Mouse (Mus musculus): ENCODE measurements around the gene Evi5l.

The Evi5l gene

DNA sequence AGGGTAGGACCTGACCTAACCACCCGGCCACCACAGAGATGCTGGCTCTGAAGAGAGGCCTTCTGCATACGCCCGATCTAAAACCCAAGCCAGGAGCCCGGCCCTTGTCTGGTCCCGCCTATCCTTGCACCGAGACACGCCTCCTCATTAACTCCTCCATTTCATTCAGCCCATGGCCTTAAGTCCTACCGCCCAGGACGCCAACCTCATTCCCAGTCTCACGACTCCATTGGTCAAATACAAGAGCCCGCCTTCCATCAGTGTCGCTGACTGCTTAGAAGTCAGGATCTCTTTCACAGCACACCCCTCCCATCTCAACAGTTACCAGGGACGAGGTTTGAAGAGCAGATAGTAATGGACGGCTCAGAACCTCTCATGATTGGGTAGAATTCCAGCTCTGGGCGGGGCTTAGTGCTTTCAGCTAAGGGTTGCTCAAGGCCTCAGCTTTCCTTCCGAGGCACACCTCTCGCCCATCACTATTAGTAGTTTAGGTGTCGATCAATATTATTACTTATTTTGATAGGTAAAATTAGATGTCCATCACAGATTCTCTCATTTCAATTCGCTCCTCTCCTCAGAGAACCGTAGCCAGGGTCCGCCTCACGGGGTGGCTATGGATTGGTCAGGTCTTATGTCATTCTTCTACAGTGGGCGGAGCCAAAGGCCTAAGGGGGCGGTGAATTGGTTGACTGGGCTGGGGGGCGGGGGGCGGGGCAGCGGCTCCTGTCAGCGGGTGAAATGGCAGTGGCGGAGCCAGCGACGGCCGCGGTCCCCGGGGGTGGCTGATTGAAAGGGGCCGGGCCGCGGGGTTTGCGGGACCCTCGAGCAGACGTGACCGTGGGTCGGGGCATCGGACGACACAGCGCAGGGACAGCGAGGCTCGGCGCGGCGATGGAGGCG lies at the start of gene Evi5l:
Gene Evi5l, plus strand, starts transcription at position 716 of the 900 bp plus-strand sequence.
- peak; percentile 100 for DNase-seq (ENCODE audit: low spot score)

GRCm38 (mm10) chr8:4133798-4134197 lies 32.6 kb upstream of the Evi5l start, which contains the start of gene Cd209g:
Gene Cd209g, plus strand, starts transcription at chr8:4134098.
- no peak for DNase-seq (ENCODE audit: low spot score)

- DNase-seq (ENCODE audit: low spot score), result peak; percentile 92
Observed at GRCm38 (mm10) chr8:4139660-4140646, 26.4 kb upstream of the Evi5l start.

DNA sequence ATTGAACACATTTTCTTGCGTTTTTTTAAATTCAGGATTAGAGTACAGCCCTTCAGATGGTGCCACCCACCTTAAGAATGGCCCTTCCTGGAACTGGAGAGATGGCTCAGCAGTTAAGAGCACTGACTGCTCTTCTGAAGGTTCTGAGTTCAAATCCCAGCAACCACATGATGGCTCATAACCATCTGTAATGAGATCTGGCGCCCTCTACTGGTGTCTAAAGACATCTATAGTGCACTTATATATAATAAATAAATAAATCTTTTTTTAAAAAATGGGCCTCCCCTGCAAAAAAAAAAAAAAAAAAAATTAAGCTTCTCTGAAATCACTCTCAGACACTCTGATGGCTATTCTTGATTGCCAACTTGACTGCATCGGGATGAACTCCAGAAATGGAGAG lies 24.6 kb upstream of the Evi5l start:
- no peak for DNase-seq (ENCODE audit: low spot score)

GRCm38 (mm10) chr8:4147272-4147671 lies 19.1 kb upstream of the Evi5l start:
- DNase-seq (ENCODE audit: low spot score), result no peak

- no peak for DNase-seq (ENCODE audit: low spot score)
Observed at GRCm38 (mm10) chr8:4154878-4155277, 11.5 kb upstream of the Evi5l start.

DNA sequence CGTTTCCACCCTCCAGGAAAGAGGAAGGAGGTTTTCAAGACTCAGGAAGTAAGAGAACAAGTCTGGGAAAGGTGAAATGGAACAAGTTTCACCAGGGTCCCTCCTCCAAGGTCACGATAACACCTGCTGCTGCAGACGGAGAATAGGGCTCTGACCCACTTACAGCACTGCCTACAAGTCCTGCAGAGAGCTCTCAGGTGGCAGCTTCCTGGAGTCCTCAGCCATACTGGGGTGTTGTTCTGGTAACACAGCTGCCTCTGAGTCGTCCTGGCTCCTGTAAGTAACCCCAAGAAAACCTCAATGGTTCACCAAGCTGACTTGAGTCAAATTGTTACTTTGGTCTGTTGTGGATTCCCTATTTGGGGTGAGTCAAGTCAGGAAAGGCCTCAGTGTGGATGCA lies 3.6 kb upstream of the Evi5l start:
- no peak for DNase-seq (ENCODE audit: low spot score)

- peak; percentile 76 for DNase-seq (ENCODE audit: low spot score)
Observed at GRCm38 (mm10) chr8:4165176-4165851, 1.1 kb upstream of the Evi5l start.

- DNase-seq (ENCODE audit: low spot score), result peak; percentile 27
Observed at GRCm38 (mm10) chr8:4166881-4167525, 636 bp downstream of the Evi5l start.

- DNase-seq (ENCODE audit: low spot score), result no peak
Observed at GRCm38 (mm10) chr8:4167918-4168317, 1.6 kb downstream of the Evi5l start.

DNA sequence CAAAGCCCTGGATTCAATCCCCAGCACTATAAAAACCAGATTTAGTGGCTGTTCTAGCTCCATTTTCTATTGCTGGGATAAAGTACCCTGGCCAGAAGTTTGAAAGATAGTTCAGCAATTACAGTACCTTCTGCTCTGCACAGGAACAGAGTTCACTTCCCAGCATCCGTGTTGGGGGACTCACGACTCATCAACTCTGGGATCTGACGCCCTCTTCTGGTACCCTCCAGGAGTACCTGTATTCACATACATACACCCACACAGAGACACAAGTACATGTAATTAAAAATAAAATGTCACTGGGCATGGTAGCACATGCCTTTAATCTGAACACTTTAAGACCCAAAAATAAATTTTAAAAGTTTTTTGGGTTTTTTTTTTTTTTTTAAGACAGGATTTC lies 6.1 kb downstream of the Evi5l start:
- DNase-seq (ENCODE audit: low spot score), result no peak

GRCm38 (mm10) chr8:4174018-4174417 lies 7.7 kb downstream of the Evi5l start:
- no peak for DNase-seq (ENCODE audit: low spot score)

DNA sequence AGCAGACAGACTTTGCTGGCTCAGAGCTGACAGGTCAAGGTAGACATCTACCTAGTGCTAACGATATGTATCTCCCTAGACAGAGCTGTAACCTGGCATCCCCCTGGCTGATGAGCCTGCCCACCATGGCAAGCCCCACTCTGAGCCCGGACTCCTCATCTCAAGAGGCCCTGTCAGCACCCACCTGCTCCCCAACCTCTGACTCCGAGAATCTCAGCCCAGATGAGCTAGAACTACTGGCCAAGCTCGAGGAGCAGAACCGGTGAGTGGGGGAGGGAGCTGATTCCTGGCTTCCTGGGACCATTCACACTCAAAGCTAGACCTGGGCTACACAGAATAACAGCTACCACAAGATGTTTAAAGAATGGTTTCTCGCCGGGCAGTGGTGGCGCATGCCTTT lies 17.0 kb downstream of the Evi5l start:
- DNase-seq (ENCODE audit: low spot score), result no peak

- no peak for DNase-seq (ENCODE audit: low spot score)
Observed at GRCm38 (mm10) chr8:4186151-4186550, 19.8 kb downstream of the Evi5l start.

DNA sequence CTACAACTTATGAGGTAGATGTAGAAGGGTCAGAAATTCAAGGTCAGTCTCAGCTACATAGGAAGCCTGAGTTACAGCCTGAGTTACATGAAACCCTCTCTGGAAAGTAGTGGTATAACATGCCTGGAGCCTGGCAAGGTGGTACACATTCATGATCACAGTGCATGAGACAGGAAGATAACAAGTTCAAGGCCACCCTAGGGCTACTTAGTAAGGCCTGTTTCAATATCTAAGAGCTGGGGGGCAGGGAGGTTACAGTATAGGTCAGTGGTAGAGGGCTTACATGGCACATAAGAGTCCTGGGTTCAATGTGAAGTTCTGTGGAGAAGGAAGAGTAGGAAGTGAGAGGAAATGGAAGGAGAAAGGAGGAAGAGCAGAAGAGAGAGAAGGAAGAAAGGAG lies 22.2 kb downstream of the Evi5l start:
- no peak for DNase-seq (ENCODE audit: low spot score)

DNA sequence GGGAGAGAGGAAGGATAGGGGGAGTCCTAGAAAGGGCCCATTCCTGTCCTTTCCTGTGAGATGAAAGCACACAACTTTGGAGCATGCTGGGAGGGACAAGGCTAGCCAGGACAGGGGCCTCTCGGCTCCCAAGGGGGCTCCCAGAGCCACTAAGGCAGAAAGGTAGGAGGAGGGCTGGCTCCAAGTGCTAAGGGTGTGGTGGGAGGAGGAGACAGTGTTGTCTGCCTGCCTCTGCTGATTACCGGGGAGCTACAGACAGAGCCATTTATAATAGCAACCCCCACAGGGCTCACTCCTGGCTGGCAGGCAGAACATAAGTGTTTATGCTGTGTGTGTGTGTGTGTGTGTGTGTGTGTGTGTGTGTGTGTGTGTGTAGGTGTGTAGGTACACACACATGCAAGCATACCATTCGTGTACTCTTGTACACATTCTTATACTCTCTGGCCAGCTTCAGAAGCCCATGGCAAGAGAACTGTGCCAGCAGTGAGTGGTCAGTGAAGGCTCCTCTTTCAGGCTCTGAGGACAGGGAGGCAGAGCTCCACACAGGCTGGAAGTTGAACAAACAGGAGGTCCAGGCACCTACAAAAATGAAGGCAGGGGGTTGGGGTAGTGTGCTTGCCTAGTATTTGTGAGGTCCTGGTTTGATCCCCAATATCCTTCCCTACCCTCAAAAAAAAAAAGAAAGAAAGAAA lies 22.8 kb downstream of the Evi5l start:
- no peak for DNase-seq (ENCODE audit: low spot score)

GRCm38 (mm10) chr8:4192305-4192704 lies 25.9 kb downstream of the Evi5l start:
- no peak for DNase-seq (ENCODE audit: low spot score)

DNA sequence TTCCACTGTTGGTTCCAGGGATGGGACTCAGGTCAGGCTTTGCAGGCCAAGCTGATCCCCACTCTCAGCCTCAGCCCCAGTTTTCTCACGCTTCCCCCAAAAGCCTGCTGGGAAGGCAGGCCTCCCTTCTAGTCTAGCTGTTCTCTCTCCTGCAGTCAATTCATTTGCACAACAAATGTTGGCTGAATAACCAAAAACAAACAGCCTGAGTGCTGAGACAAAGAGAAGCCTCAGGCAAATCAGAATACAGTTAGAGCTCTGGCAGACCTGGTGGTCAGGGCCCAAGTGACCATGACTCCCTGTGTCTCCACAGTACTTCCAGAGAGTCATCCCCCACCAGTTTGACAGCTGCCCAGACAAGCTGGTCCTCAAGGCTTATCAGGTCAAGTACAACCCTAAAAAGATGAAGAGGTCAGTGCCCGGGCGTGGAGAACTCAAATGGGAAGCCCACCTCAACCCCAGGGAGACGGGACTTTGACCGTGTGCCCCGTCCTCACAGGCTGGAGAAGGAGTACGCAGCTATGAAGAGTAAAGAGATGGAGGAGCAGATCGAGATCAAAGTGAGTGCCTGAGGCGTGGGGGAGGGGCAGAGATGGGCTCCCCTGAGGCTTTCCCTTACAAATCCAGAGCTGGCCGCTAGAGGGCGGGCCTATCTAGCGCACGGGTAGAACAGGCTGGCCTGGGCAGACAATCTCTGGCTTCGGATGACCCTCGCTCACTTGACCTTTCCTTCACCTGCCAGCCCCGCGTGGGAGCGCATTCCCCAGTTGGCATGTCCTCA lies 26.6 kb downstream of the Evi5l start:
- DNase-seq (ENCODE audit: low spot score), result peak; percentile 87

DNA sequence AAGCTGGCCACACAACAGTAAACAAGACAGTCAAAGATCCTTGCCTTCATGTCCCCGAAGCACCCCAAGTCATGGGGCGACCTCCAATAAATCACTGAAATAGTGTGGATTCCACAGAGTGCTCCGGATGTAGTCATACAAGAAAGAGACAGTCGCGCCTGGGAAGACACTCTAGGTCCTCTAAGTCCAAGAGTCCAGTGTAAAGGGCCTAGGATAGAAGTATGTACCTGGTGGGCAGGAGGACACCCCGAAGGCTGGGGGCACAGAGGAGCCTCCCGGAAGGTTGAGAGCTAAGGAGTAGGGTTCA lies 27.2 kb downstream of the Evi5l start:
- DNase-seq (ENCODE audit: low spot score), result no peak

DNA sequence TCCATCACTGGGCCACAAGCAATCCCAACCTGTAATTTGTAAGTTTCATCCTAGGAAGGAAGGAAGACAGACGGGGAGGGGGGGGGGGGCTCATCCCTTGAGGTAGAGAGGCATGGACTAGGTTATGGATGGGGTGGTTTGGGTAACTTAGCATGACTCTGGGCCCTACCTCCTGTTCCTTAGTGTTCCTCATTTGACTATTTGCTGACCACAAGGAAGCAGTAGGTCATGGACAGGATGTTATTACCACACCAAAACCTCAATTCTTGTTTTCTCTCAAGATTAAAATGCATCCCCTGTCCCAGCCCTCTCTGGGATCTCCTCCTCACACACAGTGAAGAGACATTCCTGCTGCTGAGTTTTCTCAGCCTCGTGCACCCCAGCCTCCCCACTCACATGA lies 35.0 kb downstream of the Evi5l start:
- DNase-seq (ENCODE audit: low spot score), result no peak

Data from MN1 (cell line).